Mouse (Mus musculus): ENCODE data around the gene Pabpc4l.
"Not testable (repeated sequence)": the region's sequence is repeated elsewhere in the genome, so short reads cannot be mapped to it uniquely, and the experiment has no call there.

Pabpc4l gene

GRCm38 (mm10) chr3:46447481-46448265, at the start of gene Pabpc4l:
TSS of gene Pabpc4l (minus strand) at chr3:46448219.
- in situ Hi-C loops (cut with MboI, MseI) = no loop called here

GRCm38 (mm10) chr3:46490989-46491259, 42.9 kb upstream of the Pabpc4l start:
- in situ Hi-C loops (cut with MboI, MseI) = no loop called here

- in situ Hi-C loops (cut with MboI, MseI) = no loop called here
Measured at GRCm38 (mm10) chr3:46490132-46490988, 42.3 kb upstream of the Pabpc4l start.

GRCm38 (mm10) chr3:46486091-46486490, 38.1 kb upstream of the Pabpc4l start:
- in situ Hi-C loops (cut with MboI, MseI) = not testable (repeated sequence)

GRCm38 (mm10) chr3:46448266-46448532, 180 bp upstream of the Pabpc4l start:
- in situ Hi-C loops (cut with MboI, MseI) = no loop called here

- in situ Hi-C loops (cut with MboI, MseI) = no loop called here
Measured at GRCm38 (mm10) chr3:46431416-46431815, 16.6 kb downstream of the Pabpc4l start.

All from T-helper 2 cell (primary cell).